Mouse (Mus musculus) small intestine, adult 2 months (tissue): ENCODE measurements around the gene Nelfcd.

ENCODE experiments used
- CTCF ChIP-seq: fragments of 200-500 bp; IDR thresholded peaks from 2 replicates; pipeline ENCODE4 v1.5.1; 2012; ENCODE audit warnings: low read depth, mild to moderate bottlenecking, control low read depth, inconsistent platforms, low read length, moderate library complexity, mixed read lengths; ENCODE audit not compliant: insufficient replicate concordance, insufficient read length; ENCODE audit errors: extremely low read depth
- POLR2A ChIP-seq: fragments of 200-500 bp; IDR thresholded peaks from 2 replicates; pipeline ENCODE4 v1.6.1; 2012; ENCODE audit warnings: low read depth, mild to moderate bottlenecking, control low read depth, inconsistent platforms, low read length, moderate library complexity

DNA sequence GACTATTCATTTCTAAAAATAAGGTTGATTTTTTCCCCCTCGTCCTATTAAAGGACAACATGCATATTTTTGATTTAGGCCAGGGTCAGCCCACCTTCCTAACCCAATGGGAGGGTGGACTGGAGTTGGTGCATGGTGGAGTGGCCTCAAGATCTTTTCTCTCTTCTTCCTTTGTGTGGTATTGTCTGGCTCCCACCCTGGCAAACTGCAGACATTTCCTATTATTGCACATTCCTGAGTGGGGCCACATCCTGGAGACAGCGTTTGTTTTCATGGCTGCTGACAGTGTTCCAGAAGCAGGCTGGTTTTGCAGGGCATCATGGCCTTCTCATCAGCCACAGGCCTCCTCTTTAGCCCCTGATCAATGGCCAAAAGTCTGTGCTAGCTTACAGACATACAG, 27.4 kb downstream of the Nelfcd start:
- TF ChIP-seq POLR2A, result no peak
- TF ChIP-seq CTCF, result no peak
